Mouse (Mus musculus): Measurements from ENCODE around the gene Gm3636. TPM values are rescaled to one million over a fixed set of nuclear protein-coding genes. Genes with fewer than 3 reads are reported as not detected.
A peak's percentile ranks its signal among the peaks of the same experiment; 100 is the strongest.
"Not testable (repeated sequence)": the region's sequence is repeated elsewhere in the genome, so short reads cannot be mapped to it uniquely, and the experiment has no call there.

Gene Gm3636
- polyA plus RNA-seq (2017; shearing (Covaris generic)), result 10 to 100 TPM in 2 of 3 experiments, 1 to 10 TPM in 1; 7.7 to 31.5 (median 18.7) TPM

DNA sequence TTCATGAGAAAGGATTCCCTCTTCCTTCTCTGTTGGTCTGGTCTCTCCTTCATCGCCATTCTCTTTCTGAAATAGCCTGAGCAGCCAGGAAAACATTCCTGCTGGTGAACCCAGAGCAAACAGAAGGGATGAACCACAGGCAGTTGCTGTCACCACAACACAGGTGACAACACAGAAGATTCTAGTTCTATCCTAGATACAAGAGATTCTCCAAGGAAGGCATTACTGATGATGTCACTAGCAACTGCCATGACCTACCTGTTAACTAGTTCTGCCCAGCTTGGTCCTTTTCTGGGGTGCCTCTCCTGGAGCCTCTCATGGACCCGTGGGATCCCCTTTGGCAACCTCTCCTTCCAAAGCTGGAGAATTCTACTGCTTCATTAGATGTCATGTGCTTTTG, at the start of gene Gm3636:
Gene Gm3636 (minus strand): TSS at position 101 of the 400 bp plus-strand sequence.
- ATAC-seq, result not testable (repeated sequence)

DNA sequence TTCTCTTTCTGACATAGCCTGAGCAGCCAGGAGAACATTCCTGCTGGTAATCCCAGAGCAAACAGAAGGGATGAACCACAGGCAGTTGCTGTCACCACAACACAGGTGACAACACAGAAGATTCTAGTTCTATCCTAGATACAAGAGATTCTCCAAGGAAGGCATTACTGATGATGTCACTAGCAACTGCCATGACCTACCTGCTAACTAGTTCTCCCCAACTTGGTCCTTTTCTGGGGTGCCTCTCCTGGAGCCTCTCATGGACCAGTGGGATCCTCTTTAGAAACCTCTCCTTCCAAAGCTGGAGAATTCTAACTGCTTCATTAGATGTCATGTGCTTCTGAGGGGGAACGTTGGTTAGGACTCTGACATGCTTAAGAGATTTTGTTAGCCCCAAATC, 32.2 kb upstream of the Gm3636 start, which contains the start of gene Gm8362:
Gene Gm8362 (minus strand): TSS at position 101 of the 400 bp plus-strand sequence.
- not testable (repeated sequence) for ATAC-seq

- ATAC-seq, result peak; percentile 41
Measured at GRCm38 (mm10) chr14:6757231-6757536, 15.1 kb upstream of the Gm3636 start.

DNA sequence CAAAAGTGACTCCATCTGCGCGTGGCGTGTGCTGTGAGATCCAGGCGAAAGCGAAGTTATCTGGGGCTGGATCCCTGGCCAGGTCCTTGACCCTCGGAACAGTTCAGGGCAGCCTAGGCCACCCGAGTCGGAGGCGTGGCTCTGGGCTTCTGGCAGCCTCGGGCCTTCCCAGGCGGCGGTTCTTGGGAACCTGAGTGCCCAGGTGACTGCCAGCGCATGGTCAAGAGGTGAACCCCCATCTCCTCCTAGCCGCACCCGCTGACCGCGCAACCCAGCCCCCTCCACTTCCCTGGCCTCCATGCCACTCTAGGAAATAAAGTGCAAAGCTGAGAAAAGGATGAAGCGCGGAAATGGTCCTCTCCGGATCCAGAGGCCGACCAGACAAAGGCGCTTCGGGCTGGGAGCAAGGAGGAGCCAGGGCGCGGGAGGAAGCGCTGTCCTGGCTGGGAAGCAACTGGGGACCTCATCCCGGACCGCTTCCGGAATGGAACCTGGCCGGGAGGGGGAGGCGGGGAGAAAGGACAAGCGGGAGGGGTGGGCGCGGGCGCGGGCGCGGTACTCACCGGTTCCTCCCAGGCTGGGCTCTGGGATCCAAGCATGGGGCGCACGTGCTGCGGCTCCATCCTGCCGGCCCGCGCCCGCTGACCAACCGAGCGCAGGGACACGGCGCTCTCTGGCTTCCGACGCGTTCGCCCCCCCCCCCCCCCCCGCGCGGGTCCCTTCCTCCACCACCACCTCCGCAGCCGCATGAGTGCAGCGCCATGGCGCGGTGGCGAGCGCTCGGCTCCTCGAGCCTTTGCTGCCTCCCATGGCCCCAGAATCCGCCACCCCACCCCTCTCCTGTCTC, 14.5 kb upstream of the Gm3636 start:
- not testable (repeated sequence) for ATAC-seq

DNA sequence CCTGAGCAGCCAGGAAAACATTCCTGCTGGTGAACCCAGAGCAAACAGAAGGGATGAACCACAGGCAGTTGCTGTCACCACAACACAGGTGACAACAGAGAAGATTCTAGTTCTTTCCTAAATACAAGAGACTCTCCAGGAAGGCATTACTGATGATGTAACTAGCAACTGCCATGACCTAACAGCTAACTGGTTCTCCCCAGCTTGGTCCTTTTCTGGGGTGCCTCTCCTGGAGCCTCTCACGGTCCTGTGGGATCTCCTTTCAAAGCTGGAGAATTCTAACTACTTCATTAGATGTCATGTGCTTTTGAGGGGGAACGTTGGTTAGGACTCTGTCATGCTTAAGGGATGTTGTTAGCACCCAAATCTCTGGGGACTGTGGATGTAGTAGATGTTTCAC, 22.0 kb downstream of the Gm3636 start, which contains the start of gene Gm8050:
Gene Gm8050 (minus strand): TSS at position 101 of the 400 bp plus-strand sequence.
- not testable (repeated sequence) for ATAC-seq

Other genes starting within 250 kb of the Gm3636 start
- gene Gm8356, start 205.0 kb downstream of the Gm3636 start, polyA plus RNA-seq (2017; shearing (Covaris generic)), result under 1 TPM in 1 of 3 experiments, not detected in 2; 0.36 TPM
- gene Gm3629, start 151.7 kb downstream of the Gm3636 start, polyA plus RNA-seq (2017; shearing (Covaris generic)), result 1 to 10 TPM in 1 of 3 experiments, under 1 TPM in 1, not detected in 1; 0.86 to 2.5 TPM
- gene Gm3460, start 119.9 kb downstream of the Gm3636 start, polyA plus RNA-seq (2017; shearing (Covaris generic)), result not detected
- not detected for gene Gm10251, start 58.2 kb downstream of the Gm3636 start, polyA plus RNA-seq (2017; shearing (Covaris generic))
- gene Gm8050, start 22.1 kb downstream of the Gm3636 start, polyA plus RNA-seq (2017; shearing (Covaris generic)), result under 1 TPM in 1 of 3 experiments, not detected in 2; 0.41 TPM
- gene Gm8362, start 32.1 kb upstream of the Gm3636 start, polyA plus RNA-seq (2017; shearing (Covaris generic)), result under 1 TPM in 2 of 3 experiments, not detected in 1; 0.36 to 0.55 TPM
- not detected for gene Gm3642, start 98.0 kb upstream of the Gm3636 start, polyA plus RNA-seq (2017; shearing (Covaris generic))
- gene Gm3667, start 147.6 kb upstream of the Gm3636 start, polyA plus RNA-seq (2017; shearing (Covaris generic)), result 10 to 100 TPM in 2 of 3 experiments, 1 to 10 TPM in 1; 2.6 to 24.3 (median 12.6) TPM
- not detected for gene Gm6356, start 231.5 kb upstream of the Gm3636 start, polyA plus RNA-seq (2017; shearing (Covaris generic))

All from inflammation-experienced regulatory T-cells, adult 6 months (primary cell).